In genomic region chr3:152396278-152396987, GRCm38 (mm10) we compare ENCODE assay signal across 8 mouse cellular contexts. TPM values are rescaled to one million over a fixed set of nuclear protein-coding genes. Genes with fewer than 3 reads are reported as not detected.
A peak's percentile ranks its signal among the peaks of the same experiment; 100 is the strongest.
DNase-seq lines count a peak whose midpoint lies in the region; ATAC-seq lines count a peak whose summit lies in the region.

No protein-coding gene starts in this region.

- peaks cover 2% of the 10 kb centered on the region; the same call in 1 of the 2 replicates for H3K4me1 ChIP-seq in hindbrain, embryonic 11.5 days (replicated peaks; ENCODE audit: control insufficient read depth, insufficient read depth, low read length)

- H3K4me3 ChIP-seq in hindbrain, embryonic 11.5 days (ENCODE audit: low read depth, low read length) = peak overlapping the region; percentile 74

- peak; percentile 79 for ATAC-seq in frontal cortex, adult (ENCODE audit: low TSS enrichment)
- ATAC-seq in hindbrain, embryonic 11.5 days (ENCODE audit: low FRiP score) = peak; percentile 93

- under 1% methylated on average over 78 of the region's 102 CpGs for WGBS in hindbrain, embryonic 11.5 days

- H3K9me3 ChIP-seq in hindbrain, embryonic 11.5 days (ENCODE audit: control insufficient read depth, low read length) = no peaks in the 10 kb centered on the region

- peak overlapping the region; percentile 93 for H3K9ac ChIP-seq in hindbrain, embryonic 11.5 days (ENCODE audit: low read depth, low read length)

- peak; percentile 87 for DNase-seq in MEL-GATA-1-ER (ENCODE audit: extremely low read depth, low read depth)
- peak; percentile 99 for DNase-seq in cerebellum, adult 8-10 months
- DNase-seq in hindbrain, embryonic 11.5 days (ENCODE audit: low spot score) = peak; percentile 96
- peak; percentile 99 for DNase-seq in layer of hippocampus, postnatal 10 days (ENCODE audit: low spot score in 2 of 2)
- DNase-seq in lung, postnatal 10 days = peak; percentile 98
- DNase-seq in ovary, postnatal 36 days (ENCODE audit: low spot score) = peak; percentile 98
- peak; percentile 99 for DNase-seq in thymus, postnatal 25 days

- H3K4me2 ChIP-seq in hindbrain, embryonic 11.5 days (replicated peaks; ENCODE audit: low read depth, low read length) = peak overlapping the region; percentile 82

- no peaks in the 10 kb centered on the region for H3K27me3 ChIP-seq in hindbrain, embryonic 11.5 days (ENCODE audit: control insufficient read depth, insufficient read depth, low read length)

- H3K36me3 ChIP-seq in hindbrain, embryonic 11.5 days (ENCODE audit: control insufficient read depth, insufficient read depth, low read length) = no peaks in the 10 kb centered on the region

- peak overlapping the region; percentile 99 for H3K27ac ChIP-seq in hindbrain, embryonic 11.5 days (ENCODE audit: low read depth, low read length)

RNA-seq across cellular contexts. Expression of gene Zzz3, which starts 1.2 kb away (rescaled TPM):
- polyA plus RNA-seq in hindbrain, embryonic 11.5 days (2014; fragmentation: Nextera tagmentation; extraction: Ambion mirVana) = 54.9 and 61.2 TPM in 2 replicates
- 10 to 100 TPM; 31.9 to 33.9 TPM for total RNA-seq in layer of hippocampus, postnatal 10 days (2021)

RNA-seq across cellular contexts. Expression of gene Usp33, which starts 50.2 kb away (rescaled TPM):
- 73.6 and 74.8 TPM in 2 replicates for polyA plus RNA-seq in hindbrain, embryonic 11.5 days (2014; fragmentation: Nextera tagmentation; extraction: Ambion mirVana)
- 100 to 1,000 TPM; 103 to 117 TPM for total RNA-seq in layer of hippocampus, postnatal 10 days (2021)

RNA-seq across cellular contexts. Expression of gene Miga1, which starts 56.2 kb away (rescaled TPM):
- polyA plus RNA-seq in hindbrain, embryonic 11.5 days (2014; fragmentation: Nextera tagmentation; extraction: Ambion mirVana) = 19.4 and 21.4 TPM in 2 replicates
- total RNA-seq in layer of hippocampus, postnatal 10 days (2021) = 10 to 100 TPM; 73.3 to 76.5 TPM

Comparison
In these comparisons a context has a peak if more than half of its experiments do, and no peak if none do; other contexts are left out.
1. Peak in every context shown above with its lines: DNase-seq, ATAC-seq, H3K4me3 ChIP-seq and H3K27ac ChIP-seq.